Mouse (Mus musculus): ENCODE data around the gene Prkch.
A peak's percentile ranks its signal among the peaks of the same experiment; 100 is the strongest.

The Prkch gene

GRCm38 (mm10) chr12:73580811-73581210 is 3.8 kb upstream of the Prkch start:
- DNase-seq (ENCODE audit: inconsistent age in 2 of 2, low spot score in 1 of 2) = no peak

- DNase-seq (ENCODE audit: inconsistent age in 2 of 2, low spot score in 1 of 2) = peak in 1 of 2 experiments; percentile 37
These were observed 1.3 kb upstream of the Prkch start for GRCm38 (mm10) chr12:73583318-73583717.

GRCm38 (mm10) chr12:73583813-73584609 is 585 bp upstream of the Prkch start:
- peak; percentile 24 to 71 for DNase-seq (ENCODE audit: inconsistent age in 2 of 2, low spot score in 1 of 2)

- DNase-seq (ENCODE audit: inconsistent age in 2 of 2, low spot score in 1 of 2) = peak in 1 of 2 experiments; percentile 55
These were observed 725 bp downstream of the Prkch start for GRCm38 (mm10) chr12:73585241-73585801.

GRCm38 (mm10) chr12:73585850-73586249 is 1.3 kb downstream of the Prkch start:
- peak in 1 of 2 experiments; percentile 34 for DNase-seq (ENCODE audit: inconsistent age in 2 of 2, low spot score in 1 of 2)

- no peak for DNase-seq (ENCODE audit: inconsistent age in 2 of 2, low spot score in 1 of 2)
These were observed 2.7 kb downstream of the Prkch start for GRCm38 (mm10) chr12:73587262-73587661.

GRCm38 (mm10) chr12:73590627-73591276 is 6.2 kb downstream of the Prkch start:
- DNase-seq (ENCODE audit: inconsistent age in 2 of 2, low spot score in 1 of 2) = no peak

GRCm38 (mm10) chr12:73591625-73592024 is 7.0 kb downstream of the Prkch start:
- DNase-seq (ENCODE audit: inconsistent age in 2 of 2, low spot score in 1 of 2) = peak; percentile 71 to 83

- peak in 1 of 2 experiments; percentile 46 for DNase-seq (ENCODE audit: inconsistent age in 2 of 2, low spot score in 1 of 2)
These were observed 8.6 kb downstream of the Prkch start for GRCm38 (mm10) chr12:73593021-73593798.

- DNase-seq (ENCODE audit: inconsistent age in 2 of 2, low spot score in 1 of 2) = no peak
These were observed 9.7 kb downstream of the Prkch start for GRCm38 (mm10) chr12:73594177-73594745.

- DNase-seq (ENCODE audit: inconsistent age in 2 of 2, low spot score in 1 of 2) = no peak
These were observed 10.6 kb downstream of the Prkch start for GRCm38 (mm10) chr12:73595226-73595625.

- DNase-seq (ENCODE audit: inconsistent age in 2 of 2, low spot score in 1 of 2) = peak; percentile 35 to 70
These were observed 13.6 kb downstream of the Prkch start for GRCm38 (mm10) chr12:73598241-73598640.

- DNase-seq (ENCODE audit: inconsistent age in 2 of 2, low spot score in 1 of 2) = no peak
These were observed 15.9 kb downstream of the Prkch start for GRCm38 (mm10) chr12:73600457-73600856.

GRCm38 (mm10) chr12:73602974-73603373 is 18.4 kb downstream of the Prkch start:
- DNase-seq (ENCODE audit: inconsistent age in 2 of 2, low spot score in 1 of 2) = no peak

- DNase-seq (ENCODE audit: inconsistent age in 2 of 2, low spot score in 1 of 2) = no peak
These were observed 19.1 kb downstream of the Prkch start for GRCm38 (mm10) chr12:73603653-73604052.

GRCm38 (mm10) chr12:73604762-73605161 is 20.2 kb downstream of the Prkch start:
- DNase-seq (ENCODE audit: inconsistent age in 2 of 2, low spot score in 1 of 2) = no peak

GRCm38 (mm10) chr12:73605174-73605573 is 20.6 kb downstream of the Prkch start:
- DNase-seq (ENCODE audit: inconsistent age in 2 of 2, low spot score in 1 of 2) = no peak

- DNase-seq (ENCODE audit: inconsistent age in 2 of 2, low spot score in 1 of 2) = no peak
These were observed 22.9 kb downstream of the Prkch start for GRCm38 (mm10) chr12:73607381-73608064.

GRCm38 (mm10) chr12:73608065-73608397 is 23.4 kb downstream of the Prkch start:
- DNase-seq (ENCODE audit: inconsistent age in 2 of 2, low spot score in 1 of 2) = no peak

- no peak for DNase-seq (ENCODE audit: inconsistent age in 2 of 2, low spot score in 1 of 2)
These were observed 24.7 kb downstream of the Prkch start for GRCm38 (mm10) chr12:73609262-73609661.
